Mouse (Mus musculus) gastrocnemius, postnatal 10 days (tissue): ENCODE measurements at regions not wholly inside any gene's neighbourhood (a gene's known extent, or its start where the extent isn't known, plus 50 kb on each side); places are given as distances from the start of the nearest gene placed in this dataset.

Experiments used
- DNase-seq: peaks from one replicate; pipeline ENCODE4 v3.0.0; 2021; ENCODE audit warnings: mixed read lengths

DNA sequence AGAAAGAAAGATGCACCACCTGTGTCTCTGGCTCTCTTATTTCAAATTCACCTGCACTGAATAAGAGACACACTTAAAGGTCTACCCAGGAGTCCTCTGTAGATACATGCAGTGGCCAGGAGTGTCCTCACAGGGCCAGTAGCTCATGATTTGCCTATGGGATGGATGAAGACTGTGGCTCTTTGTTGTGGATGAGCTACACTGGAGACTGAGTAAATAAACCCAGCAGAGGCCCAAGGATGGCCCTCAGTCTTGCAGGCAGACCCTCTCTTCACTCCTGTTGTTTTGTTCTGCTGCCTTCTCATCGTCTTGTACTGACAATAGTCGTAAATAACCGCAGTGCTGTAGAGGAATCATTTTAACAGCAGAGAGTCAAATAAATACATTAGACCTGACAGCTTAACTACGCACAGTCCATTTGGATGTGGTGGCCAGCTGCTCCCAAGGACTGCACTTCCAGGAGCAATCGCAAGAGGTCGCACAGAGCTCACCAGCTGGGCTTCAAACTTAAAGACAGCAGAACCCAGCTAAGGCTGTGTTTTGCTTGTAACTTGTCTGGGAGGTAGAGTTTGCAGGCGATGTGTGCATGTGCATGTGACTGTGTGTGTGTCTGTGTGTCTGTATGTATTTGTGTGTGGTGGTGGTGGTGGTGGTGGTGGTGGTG is 328.6 kb upstream of the Camk1g start:
- peak; percentile 70 for DNase-seq

- DNase-seq, result no peak
These were observed 327.8 kb upstream of the Camk1g start for GRCm38 (mm10) chr1:193697857-193698256.

- DNase-seq, result no peak
These were observed 326.9 kb upstream of the Camk1g start for GRCm38 (mm10) chr1:193697001-193697400.

- no peak for DNase-seq
These were observed 322.9 kb upstream of the Camk1g start for GRCm38 (mm10) chr1:193692991-193693390.

DNA sequence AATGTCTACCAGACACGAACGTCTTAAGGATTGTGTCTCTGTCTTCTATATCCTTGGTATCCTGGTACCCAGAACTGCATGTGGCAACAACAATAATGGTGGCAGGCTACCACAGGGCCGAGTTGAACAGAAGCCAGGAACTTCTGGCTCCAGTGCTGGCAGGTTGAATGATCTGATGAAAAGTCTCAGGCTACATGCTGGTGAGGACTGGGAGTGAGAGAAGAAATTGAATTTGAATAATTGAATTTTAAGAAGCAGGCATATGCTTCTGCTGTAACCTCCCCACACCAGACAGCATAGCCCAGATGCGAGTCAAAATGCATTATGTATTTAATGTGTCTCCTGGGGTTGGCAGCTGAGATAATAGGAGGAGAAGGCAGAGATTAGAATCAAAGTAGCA is 319.5 kb upstream of the Camk1g start:
- no peak for DNase-seq

- DNase-seq, result no peak
These were observed 312.8 kb upstream of the Camk1g start for GRCm38 (mm10) chr1:193682917-193683316.

- no peak for DNase-seq
These were observed 308.4 kb upstream of the Camk1g start for GRCm38 (mm10) chr1:193678448-193678847.

DNA sequence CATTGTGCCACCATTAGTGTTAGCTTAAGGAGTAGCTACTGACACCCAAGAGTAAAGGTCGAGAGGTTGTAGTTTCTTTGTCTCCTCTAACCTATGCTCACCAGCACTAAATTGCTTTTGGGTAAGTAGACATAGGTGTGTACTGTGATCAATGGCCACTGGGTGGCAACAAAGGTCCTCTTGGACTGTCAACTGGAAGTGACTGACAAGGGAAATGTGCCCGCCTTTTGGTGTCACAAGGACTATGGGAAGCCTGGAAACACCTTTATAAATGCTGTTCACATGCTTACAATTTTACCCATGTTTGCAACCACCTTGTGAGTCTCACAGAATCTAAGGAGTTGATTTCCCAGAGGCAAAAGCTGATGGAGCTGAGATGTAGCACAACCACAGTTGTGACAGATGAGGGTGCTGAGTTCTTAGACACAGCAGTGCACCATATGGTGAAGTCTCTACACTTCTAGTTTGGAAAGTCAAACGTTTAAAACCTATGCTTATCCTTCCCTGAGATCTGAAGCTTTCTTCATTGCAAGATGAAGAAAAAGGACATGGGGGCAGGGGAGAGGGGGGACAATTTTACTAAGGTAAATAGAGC is 303.2 kb upstream of the Camk1g start:
- DNase-seq, result peak; percentile 8

DNA sequence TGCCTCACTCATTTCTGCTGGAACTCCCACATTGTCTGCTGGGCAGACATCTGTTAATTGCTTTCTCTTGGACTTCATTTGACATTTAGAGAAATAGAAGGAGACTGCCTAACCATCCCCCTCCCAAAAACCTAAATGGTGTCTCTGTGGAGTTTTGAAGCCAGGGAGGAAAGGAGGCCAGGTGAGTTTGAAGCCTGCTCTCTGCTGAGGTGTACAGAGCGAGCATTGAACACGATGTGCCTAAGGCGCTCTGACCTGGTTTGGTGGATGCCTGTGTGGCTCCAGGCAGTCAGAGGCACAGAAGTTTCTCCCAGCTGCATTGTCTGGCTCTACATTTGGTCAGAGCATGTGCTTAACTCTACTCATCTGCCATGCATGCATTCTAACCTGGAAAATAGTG is 302.6 kb upstream of the Camk1g start:
- no peak for DNase-seq

GRCm38 (mm10) chr1:193671816-193672254 is 301.7 kb upstream of the Camk1g start:
- no peak for DNase-seq

- DNase-seq, result no peak
These were observed 300.9 kb upstream of the Camk1g start for GRCm38 (mm10) chr1:193671046-193671445.

- no peak for DNase-seq
These were observed 299.9 kb upstream of the Camk1g start for GRCm38 (mm10) chr1:193670008-193670407.

- peak; percentile 14 for DNase-seq
These were observed 298.7 kb upstream of the Camk1g start for GRCm38 (mm10) chr1:193668841-193669240.

DNA sequence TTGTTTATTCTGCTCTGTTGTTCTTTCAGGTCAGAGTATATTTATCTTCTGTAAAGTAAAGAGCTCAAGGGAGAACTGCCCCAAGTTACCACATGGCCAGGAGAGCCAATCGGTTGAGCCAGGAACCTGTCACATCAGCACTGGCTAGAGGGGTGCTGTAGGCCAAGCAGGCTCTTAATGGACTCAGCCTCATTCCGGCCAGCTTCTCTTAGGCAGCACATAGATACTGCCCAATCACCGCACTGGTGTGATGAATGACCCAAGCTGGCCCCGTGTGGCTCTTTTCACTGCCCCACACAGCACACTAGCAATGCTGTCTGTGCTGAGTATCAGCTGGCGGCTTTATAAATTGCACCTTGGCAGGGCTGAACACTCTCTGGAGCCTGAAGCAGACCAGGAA is 295.8 kb upstream of the Camk1g start:
- DNase-seq, result no peak

GRCm38 (mm10) chr1:193664569-193664968 is 294.5 kb upstream of the Camk1g start:
- DNase-seq, result no peak

DNA sequence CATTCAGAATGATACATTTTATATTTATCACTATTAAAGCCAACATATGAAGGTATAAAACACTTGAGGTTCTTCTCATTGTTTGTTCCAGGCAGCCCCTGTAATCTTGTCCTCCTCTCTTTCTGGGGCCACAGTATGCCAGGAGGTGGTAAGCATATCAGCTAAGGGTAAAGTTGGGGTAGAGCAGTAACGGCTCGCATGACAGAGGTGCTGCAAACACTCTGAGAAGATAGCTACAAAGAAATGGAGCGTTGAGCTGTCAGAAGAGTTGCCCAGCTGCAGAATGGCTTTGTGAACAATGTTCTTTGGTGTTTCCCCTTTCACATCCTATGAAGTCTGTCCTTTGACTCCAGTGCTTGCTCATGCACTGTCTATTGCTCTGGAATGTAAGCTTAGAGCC is 293.5 kb upstream of the Camk1g start:
- no peak for DNase-seq

GRCm38 (mm10) chr1:193662166-193662890 is 292.2 kb upstream of the Camk1g start:
- no peak for DNase-seq

DNA sequence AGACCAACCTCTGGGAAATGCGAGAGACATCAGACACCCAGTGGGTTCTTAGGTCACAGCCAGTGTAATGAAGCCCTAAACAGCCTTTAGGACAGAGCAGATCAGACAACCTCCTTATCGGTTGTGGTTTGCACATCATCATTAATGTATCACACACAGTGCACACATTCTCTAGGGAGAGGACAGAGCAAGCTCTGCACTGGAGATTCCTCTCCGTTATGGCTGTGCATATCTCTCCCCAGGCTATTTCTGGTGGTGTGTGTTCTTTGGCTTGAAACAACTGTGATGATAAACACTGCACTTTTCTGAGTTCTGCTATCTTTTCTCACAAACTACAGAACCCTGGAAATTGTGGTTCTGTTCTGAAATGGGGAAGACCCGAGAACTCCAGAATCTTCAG is 291.3 kb upstream of the Camk1g start:
- DNase-seq, result no peak

DNA sequence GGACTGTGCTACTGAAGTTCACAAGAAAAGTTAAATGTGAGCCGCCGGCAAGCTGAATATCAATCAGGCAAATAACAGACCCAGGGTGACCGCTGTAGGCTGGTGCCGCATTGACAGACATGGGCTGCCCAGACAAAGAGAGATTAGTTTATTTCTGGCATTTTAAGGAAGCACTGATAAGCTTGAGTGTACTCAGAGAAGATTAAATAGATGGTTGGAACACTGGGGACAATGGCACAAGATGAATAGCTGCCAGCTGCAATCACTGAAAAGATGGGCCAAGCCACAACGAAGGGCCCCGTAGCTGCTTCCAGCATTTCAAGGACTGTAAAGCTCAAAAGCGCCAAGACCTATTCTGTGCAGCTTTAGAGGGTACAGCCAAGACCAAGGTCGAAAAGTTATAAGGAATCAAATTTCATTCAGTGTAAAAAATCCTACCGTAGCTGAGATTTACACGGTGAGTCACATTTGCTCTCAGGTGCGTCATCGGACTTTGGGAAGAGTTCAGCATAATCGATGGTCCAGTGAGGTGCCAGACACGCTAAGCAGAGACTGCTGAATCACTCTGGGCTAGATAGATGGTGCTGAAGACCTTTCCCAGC is 285.1 kb upstream of the Camk1g start:
- DNase-seq, result no peak

- DNase-seq, result no peak
These were observed 280.2 kb upstream of the Camk1g start for GRCm38 (mm10) chr1:193650275-193650674.

DNA sequence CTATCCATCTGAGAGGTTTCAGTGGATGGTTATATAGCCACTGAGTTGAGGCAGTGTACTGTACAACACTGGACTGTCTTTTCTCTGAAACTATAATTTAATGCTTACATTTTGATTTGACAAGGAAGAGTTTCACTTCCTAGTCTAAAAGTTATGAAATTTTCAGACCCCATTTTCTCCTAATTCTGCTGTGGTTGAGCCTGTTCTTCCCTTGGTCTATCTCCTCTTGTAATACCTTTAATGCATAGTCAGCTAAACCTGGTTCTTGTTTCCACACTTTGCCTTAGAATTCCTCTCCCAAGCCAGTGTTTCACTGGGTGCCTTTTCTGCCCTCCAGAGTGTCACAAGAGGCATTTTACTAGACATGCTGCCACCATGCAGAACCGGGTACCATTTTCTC is 279.3 kb upstream of the Camk1g start:
- no peak for DNase-seq

GRCm38 (mm10) chr1:193647371-193648270 is 277.5 kb upstream of the Camk1g start:
- no peak for DNase-seq
